Mouse (Mus musculus) stomach, embryonic 16.5 days (tissue): ENCODE results near the gene Tle3. TPM values are rescaled to one million over a fixed set of nuclear protein-coding genes. Genes with fewer than 3 reads are reported as not detected.
A peak's percentile ranks its signal among the peaks of the same experiment; 100 is the strongest.

Experiments
- ATAC-seq: fragments of 200-750 bp; cut with Nextera tagmentation; 2 replicates; pipeline ENCODE4 v1.8.0; 2017; ENCODE audit warnings: moderate number of reproducible peaks, moderate TSS enrichment; ENCODE audit not compliant: insufficient read depth, low FRiP score
- H3K27ac ChIP-seq: fragments of 300-500 bp; sonication (generic); 2 replicates; pipeline ENCODE4 v1.5.1; 2014; ENCODE audit warnings: low read length
- H3K27me3 ChIP-seq: fragments of 300-500 bp; sonication (generic); 2 replicates; pipeline ENCODE4 v1.6.1; 2014; ENCODE audit warnings: low read length, control low read depth, mixed read lengths; ENCODE audit not compliant: control insufficient read depth, insufficient read depth
- H3K36me3 ChIP-seq: fragments of 300-500 bp; sonication (generic); 2 replicates; pipeline ENCODE4 v1.6.1; 2014; ENCODE audit warnings: low read length; ENCODE audit not compliant: control insufficient read depth, insufficient read depth
- H3K4me1 ChIP-seq: fragments of 300-500 bp; sonication (generic); 2 replicates; pipeline ENCODE4 v1.6.1; 2014; ENCODE audit warnings: low read length, control low read depth, mixed read lengths; ENCODE audit not compliant: control insufficient read depth, insufficient read depth
- H3K4me2 ChIP-seq: fragments of 300-500 bp; sonication (generic); 2 replicates; pipeline ENCODE4 v1.6.1; 2014; ENCODE audit warnings: low read depth, low read length, mixed read lengths
- H3K4me3 ChIP-seq: fragments of 300-500 bp; sonication (generic); replicated peaks from 2 replicates; pipeline ENCODE4 v1.5.1; 2014; ENCODE audit warnings: mild to moderate bottlenecking, low read length
- H3K9ac ChIP-seq: fragments of 300-500 bp; sonication (generic); 2 replicates; pipeline ENCODE4 v1.6.1; 2014; ENCODE audit warnings: low read length
- H3K9me3 ChIP-seq: fragments of 300-500 bp; sonication (generic); replicated peaks from 2 replicates; pipeline ENCODE4 v1.6.1; 2016; ENCODE audit warnings: low read length, control low read depth; ENCODE audit not compliant: control insufficient read depth
- WGBS: fragments of 180-500 bp; shearing (Covaris S2); extraction: QIAGEN DNeasy Blood & Tissue Kit; methylation state at CpG from one replicate; pipeline ENCODE4 v1.1.7; 2014; 5-methylcytosine and 5-hydroxymethylcytosine counted together
- polyA plus RNA-seq: library from polyadenylated mRNA; unstranded; fragments of >200 nt; fragmentation: Nextera tagmentation; extraction: Ambion mirVana; gene quantifications from 2 replicates; pipeline ENCODE4 v1.2.1, GENCODE M21; 2015

The Tle3 gene
- polyA plus RNA-seq, 1 experiment from 2014 or later = 20.2 TPM

DNA sequence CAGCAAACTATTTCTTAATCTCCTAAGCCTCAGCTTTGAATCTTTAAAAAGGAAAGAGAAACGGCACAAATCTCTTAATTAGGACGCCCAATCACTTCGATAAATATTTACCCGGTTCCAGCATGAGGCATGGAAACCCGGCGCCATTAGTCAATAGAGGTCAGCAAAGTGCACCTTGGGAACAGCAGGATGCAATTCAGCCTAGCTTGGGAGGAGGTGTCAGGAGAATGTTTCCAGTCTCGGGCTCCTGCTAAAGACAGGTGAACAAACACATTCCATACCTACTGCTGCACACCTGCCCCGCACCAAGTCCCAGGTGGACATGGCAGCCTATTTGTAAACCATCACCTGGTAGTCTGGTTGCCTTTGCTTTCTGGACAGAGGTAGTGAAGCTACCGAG lies 6.1 kb upstream of the Tle3 start:
- ATAC-seq = no peak
- peaks cover 9% of the 10 kb centered on the region; the same call in 1 of the 2 replicates for H3K27me3 ChIP-seq
- no peak overlapping the region for H3K4me3 ChIP-seq
- H3K4me1 ChIP-seq = peaks cover 32% of the 10 kb centered on the region
- H3K9ac ChIP-seq = no peak overlapping the region
- WGBS = 25% methylated on average over 9 of the region's 9 CpGs
- no peaks in the 10 kb centered on the region for H3K9me3 ChIP-seq
- H3K4me2 ChIP-seq = no peak overlapping the region
- no peaks in the 10 kb centered on the region for H3K36me3 ChIP-seq
- no peak overlapping the region for H3K27ac ChIP-seq

DNA sequence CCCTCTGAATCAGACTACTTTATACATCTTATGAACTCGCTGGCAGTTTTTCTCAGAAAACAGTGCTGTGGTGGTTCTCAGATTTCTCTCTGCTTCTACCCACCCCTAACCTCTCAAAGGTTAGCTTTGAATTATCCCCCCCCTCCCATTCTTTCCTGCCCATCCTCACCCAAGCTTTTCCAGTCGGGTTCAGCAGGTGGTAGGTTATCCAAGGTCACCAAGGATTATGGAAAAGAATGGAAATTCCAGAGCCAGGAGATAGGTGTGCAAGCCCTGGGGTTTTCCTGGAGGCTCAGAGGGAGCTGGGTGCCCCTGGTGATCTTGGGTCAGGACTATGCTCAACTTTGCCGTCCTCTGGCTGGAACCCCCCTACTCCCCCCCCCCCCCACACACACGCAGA lies 5.0 kb upstream of the Tle3 start:
- 25% methylated on average over 4 of the region's 4 CpGs for WGBS
- no peak overlapping the region for H3K4me2 ChIP-seq
- peaks cover 9% of the 10 kb centered on the region; the same call in 1 of the 2 replicates for H3K27me3 ChIP-seq
- no peaks in the 10 kb centered on the region for H3K9me3 ChIP-seq
- H3K4me3 ChIP-seq = no peak overlapping the region
- H3K36me3 ChIP-seq = no peaks in the 10 kb centered on the region
- no peak for ATAC-seq
- no peak overlapping the region for H3K27ac ChIP-seq
- peaks cover 31% of the 10 kb centered on the region for H3K4me1 ChIP-seq
- no peak overlapping the region for H3K9ac ChIP-seq

DNA sequence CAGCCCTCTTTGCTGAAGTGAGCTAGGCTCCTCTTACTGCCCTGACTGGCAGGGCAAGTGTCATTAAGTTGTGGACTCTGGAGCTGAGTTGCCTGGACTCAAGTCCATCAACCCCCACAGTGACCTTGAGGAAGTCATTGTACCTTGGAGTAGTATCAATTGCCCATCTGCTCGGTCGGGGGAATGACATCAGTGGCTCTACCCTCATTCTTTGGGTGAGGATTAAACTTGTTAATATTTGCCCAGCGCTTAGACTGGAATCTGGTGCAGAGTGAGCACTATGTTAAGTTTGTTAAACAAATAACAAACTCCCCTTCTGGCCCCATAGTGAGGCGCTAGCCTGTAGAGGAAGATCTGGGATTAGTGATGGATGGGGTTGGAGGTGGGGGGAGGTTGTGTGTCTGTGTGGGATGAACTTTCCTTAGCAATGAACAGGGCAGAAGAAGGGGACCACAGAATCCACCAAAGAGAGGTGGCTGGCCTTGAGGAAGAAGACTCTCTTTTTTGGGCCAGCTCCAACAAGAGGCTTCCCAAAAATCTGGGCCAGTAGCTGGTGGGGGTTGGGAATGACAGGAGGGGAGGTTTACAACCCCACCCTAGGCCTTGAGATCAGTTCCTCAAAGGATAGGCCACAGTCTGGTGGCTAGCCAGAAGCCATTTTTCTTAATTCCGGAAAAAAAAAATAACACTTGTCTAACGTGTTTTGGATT lies 4.2 kb upstream of the Tle3 start:
- Histone ChIP-seq H3K27ac (peak overlapping the region; percentile 21; the same call in 1 of the 2 replicates), H3K9me3 (no peaks in the 10 kb centered on the region), H3K27me3 (peaks cover 9% of the 10 kb centered on the region; the same call in 1 of the 2 replicates), H3K36me3 (no peaks in the 10 kb centered on the region), H3K4me2 (no peak overlapping the region), H3K9ac (no peak overlapping the region), H3K4me3 (no peak overlapping the region), H3K4me1 (peaks cover 31% of the 10 kb centered on the region)
- ATAC-seq = no peak
- WGBS = 13% methylated on average over 6 of the region's 6 CpGs

DNA sequence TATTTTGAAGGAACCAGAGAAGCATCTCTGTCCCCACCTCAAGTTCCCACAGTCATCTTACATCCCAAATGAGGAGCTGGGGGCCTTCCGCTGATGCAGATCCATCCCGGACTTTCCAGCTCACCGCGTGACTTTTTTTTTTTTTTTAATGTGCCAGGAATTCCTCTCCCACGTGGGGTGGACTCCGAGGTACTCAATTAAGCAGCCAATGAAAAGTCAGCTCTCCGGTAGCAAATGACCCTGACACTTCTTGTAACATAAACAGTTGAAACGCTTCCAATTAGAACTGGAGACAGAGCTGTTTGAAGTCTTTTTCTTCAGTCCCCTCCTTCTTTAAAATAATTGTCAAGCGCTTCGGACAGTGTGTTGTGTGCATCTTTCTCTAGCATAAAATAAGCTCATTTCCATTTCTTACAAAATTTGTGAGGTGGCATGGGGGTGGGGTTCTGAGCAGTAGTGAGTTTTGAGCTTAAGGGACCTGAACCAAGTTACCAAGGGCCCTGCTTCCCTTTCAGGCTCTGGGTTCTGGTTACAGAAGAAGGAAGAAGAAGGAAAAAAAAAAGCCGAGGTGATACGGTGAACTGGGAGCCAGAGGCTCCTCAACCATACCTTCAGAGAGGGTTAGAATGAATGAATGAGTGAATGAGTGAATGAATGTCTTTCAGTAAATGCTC lies 3.5 kb upstream of the Tle3 start:
- peaks cover 31% of the 10 kb centered on the region for H3K4me1 ChIP-seq
- H3K4me2 ChIP-seq = peak overlapping the region; percentile 57
- H3K4me3 ChIP-seq = peak overlapping the region; percentile 32; the same call in 1 of the 2 replicates
- H3K9me3 ChIP-seq = no peaks in the 10 kb centered on the region
- ATAC-seq = no peak
- H3K36me3 ChIP-seq = no peaks in the 10 kb centered on the region
- H3K9ac ChIP-seq = peak overlapping the region; percentile 59; the same call in 1 of the 2 replicates
- H3K27me3 ChIP-seq = peaks cover 9% of the 10 kb centered on the region; the same call in 1 of the 2 replicates
- under 1% methylated on average over 12 of the region's 12 CpGs for WGBS
- peak overlapping the region; percentile 49 for H3K27ac ChIP-seq

DNA sequence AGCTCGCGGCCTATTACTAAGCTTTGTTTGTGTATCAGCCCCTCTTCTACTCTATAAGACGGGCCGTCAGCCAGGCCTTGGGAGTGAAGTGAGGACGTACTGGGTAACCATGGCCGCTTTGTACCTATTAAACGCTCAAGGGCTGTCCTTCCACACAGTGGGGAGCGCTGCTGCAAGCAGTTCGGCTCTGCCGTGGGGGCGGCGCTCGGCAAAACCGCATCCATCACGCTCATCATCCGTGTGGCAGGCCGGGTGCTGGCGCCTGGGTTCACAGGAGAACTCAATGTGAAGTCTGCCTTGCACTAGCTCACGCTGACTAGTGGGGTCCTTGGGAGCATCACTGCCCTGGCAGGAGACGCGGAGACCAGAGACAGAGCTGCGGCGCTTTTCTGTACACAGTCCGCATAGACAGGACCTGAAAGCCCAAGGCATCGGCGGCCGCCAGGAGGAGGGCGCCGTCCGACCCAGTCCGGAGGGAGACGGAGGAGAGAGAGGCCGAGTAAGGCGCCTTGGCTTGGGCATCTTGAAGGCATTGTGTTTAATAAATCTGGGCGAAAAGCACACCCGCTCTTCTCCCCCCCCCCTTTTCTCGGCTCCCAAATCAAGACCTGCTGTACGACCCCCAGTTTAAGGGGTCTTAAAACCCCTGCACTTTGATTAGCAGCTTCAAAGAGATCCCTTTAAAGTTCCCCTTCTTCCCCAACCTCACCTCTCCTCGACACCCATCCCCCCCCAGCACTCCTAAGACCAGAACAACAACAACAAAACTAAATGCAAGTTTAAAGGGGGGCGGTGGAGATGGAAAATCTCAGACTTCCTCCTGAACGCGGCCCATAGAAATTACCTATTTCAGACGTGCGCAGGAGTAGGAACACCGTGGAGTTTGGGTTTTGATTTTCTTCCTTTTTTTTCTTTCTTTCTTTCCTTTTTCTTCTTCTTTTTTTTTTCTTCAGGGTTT lies 2.6 kb upstream of the Tle3 start:
- Histone ChIP-seq H3K9me3 (no peaks in the 10 kb centered on the region), H3K27me3 (peaks cover 9% of the 10 kb centered on the region; the same call in 1 of the 2 replicates), H3K4me1 (peaks cover 33% of the 10 kb centered on the region), H3K9ac (peak overlapping the region; percentile 59), H3K4me2 (peak overlapping the region; percentile 57), H3K4me3 (peak overlapping the region; percentile 32), H3K36me3 (no peaks in the 10 kb centered on the region), H3K27ac (peak overlapping the region; percentile 49)
- no peak for ATAC-seq
- 1% methylated on average over 45 of the region's 45 CpGs for WGBS

DNA sequence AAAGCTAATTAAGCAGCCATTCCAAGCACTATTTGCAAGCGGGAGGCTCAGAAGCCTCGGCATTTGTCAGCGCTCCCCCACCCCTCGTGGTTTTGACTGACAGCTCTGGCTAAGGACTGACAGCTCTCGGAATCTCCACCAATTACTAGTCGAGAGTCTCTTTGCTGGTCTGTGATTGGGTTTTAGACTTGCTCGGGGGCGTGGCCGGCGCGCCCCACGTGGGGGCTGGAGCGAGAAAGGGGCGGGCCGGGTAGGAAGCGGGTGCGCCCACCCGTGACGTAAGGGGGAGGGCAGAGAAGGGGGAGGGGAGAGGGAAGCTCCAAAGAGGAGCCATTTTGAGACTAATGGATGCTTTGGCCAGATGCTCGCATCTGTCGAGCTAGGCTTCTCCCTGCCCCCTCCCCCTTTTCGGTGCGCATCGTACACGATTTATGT lies 1.7 kb upstream of the Tle3 start:
- Histone ChIP-seq H3K36me3 (no peaks in the 10 kb centered on the region), H3K9ac (peak overlapping the region; percentile 85), H3K27ac (peak overlapping the region; percentile 95), H3K4me2 (peak overlapping the region; percentile 98), H3K4me1 (peaks cover 40% of the 10 kb centered on the region), H3K4me3 (peak overlapping the region; percentile 91), H3K27me3 (0 out of 2 replicates have a peak, but pooled peaks cover 3% of the 10 kb centered on the region), H3K9me3 (no peaks in the 10 kb centered on the region)
- under 1% methylated on average over 25 of the region's 25 CpGs for WGBS
- ATAC-seq = peak; percentile 91

DNA sequence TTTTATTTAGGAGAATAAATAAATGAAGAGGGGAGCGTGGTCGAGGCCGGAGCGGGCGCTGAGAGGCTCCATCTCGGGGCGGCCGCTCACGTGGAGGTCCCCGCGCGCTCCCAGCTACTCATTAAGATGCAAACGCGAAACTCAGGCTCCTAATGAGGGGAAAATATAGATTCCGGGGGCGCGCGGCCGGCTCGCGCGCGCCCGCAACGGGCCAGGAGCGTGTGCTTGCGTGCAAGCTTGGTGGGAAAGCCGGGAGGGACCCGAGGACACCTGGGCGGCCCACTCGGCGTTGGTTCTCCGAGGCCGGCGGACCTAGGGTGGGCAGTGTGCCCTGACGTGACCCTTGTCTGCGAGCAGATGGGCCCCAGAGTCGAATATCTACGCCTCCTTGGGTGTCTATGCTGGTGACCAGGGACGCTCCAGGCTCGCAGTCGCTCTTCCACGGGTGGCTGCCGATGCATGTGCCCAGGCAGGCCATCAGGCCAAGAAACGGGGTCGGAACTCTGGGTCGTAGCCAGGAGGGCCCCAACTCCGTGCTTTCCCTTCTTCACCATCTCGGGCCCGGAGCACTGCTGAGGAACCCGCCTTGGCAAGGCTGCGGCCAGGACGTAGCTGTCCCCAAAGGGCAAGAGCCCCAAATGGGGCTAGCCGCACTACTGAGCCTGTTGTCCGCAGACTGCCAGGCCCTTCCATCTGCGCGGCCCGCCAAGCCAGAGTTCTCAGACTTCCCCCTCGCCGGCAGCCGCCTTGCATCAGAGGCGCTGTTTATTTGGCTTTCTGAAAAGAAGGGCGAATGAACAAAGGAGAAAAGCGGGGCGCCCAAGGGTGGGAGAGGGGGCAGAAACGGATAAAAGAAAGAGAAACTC lies 1.0 kb upstream of the Tle3 start:
- Histone ChIP-seq H3K4me2 (peak overlapping the region; percentile 98), H3K36me3 (no peaks in the 10 kb centered on the region), H3K9ac (peak overlapping the region; percentile 85), H3K4me1 (peaks cover 47% of the 10 kb centered on the region), H3K9me3 (no peaks in the 10 kb centered on the region), H3K4me3 (peak overlapping the region; percentile 91), H3K27me3 (0 out of 2 replicates have a peak, but pooled peaks cover 3% of the 10 kb centered on the region), H3K27ac (peak overlapping the region; percentile 95)
- under 1% methylated on average over 64 of the region's 66 CpGs for WGBS
- ATAC-seq = no peak

DNA sequence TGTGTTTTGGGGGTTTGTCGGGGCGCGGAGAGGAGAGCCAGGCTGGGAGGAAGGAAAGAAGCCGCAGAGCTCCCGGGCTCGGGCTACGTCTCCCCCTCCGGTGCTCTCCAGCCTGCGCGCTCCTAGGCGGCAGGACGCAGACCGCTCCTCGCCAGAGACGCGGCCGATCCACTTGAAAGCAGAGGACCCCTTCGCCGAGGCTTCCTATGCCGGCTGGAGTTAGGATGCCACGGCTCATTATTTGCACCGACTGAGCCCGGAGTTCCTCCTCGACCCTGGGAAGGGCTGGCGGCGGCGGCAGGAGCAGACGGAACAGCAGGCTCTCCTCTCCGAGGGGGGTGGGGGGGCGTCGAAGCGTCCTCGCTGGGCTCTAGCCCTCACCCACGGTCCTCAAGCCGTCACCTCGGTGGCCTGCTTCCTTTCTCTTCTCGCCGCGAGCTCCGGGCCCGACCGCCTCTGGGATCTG lies 377 bp downstream of the Tle3 start:
- H3K4me2 ChIP-seq = peak overlapping the region; percentile 89
- H3K4me1 ChIP-seq = peaks cover 57% of the 10 kb centered on the region
- no peaks in the 10 kb centered on the region for H3K9me3 ChIP-seq
- H3K27me3 ChIP-seq = no peaks in the 10 kb centered on the region
- H3K36me3 ChIP-seq = 0 out of 2 replicates have a peak, but pooled peaks cover 3% of the 10 kb centered on the region
- H3K9ac ChIP-seq = peak overlapping the region; percentile 97
- peak overlapping the region; percentile 91 for H3K4me3 ChIP-seq
- peak; percentile 8 for ATAC-seq
- under 1% methylated on average over 42 of the region's 42 CpGs for WGBS
- peak overlapping the region; percentile 97 for H3K27ac ChIP-seq
